Mouse (Mus musculus): ENCODE measurements at regions not wholly inside any gene's neighbourhood (a gene's known extent, or its start where the extent isn't known, plus 50 kb on each side); places are given as distances from the start of the nearest gene placed in this dataset.

GRCm38 (mm10) chr15:17135721-17136120 is 407.2 kb downstream of the Cdh9 start:
- TF ChIP-seq CTCF (conservative IDR thresholded peaks at IDR 0.05; ENCODE audit: low read length) (no peak), NANOG (IDR thresholded peaks at IDR 0.05; ENCODE audit: borderline replicate concordance, low read length) (no peak), POU5F1 (IDR thresholded peaks at IDR 0.05; ENCODE audit: borderline replicate concordance, low read length) (no peak)

Measured in E14TG2a.4 (cell line).